Mouse (Mus musculus) embryonic facial prominence, embryonic 11.5 days (tissue): ENCODE measurements around the gene Gck. TPM values are rescaled to one million over a fixed set of nuclear protein-coding genes. Genes with fewer than 3 reads are reported as not detected.
"Not testable (repeated sequence)": the region's sequence is repeated elsewhere in the genome, so short reads cannot be mapped to it uniquely, and the experiment has no call there.

Experiments
- ATAC-seq: fragments of 200-750 bp; cut with Nextera tagmentation; replicated peaks from 2 replicates; pipeline ENCODE4 v1.8.0; 2017; ENCODE audit warnings: low read depth; ENCODE audit not compliant: insufficient number of reproducible peaks, low FRiP score, low TSS enrichment
- DNase-seq: peaks from one replicate; pipeline ENCODE4 v3.0.0-alpha.2; 2015; ENCODE audit warnings: low spot score
- H3K27ac ChIP-seq: fragments of 300-500 bp; sonication (generic); replicated peaks from 2 replicates; pipeline ENCODE4 v1.5.1; 2014; ENCODE audit warnings: mild to moderate bottlenecking, low read depth, low read length, control low read depth
- H3K27me3 ChIP-seq: fragments of 300-500 bp; sonication (generic); 2 replicates; pipeline ENCODE4 v1.6.1; 2014; ENCODE audit warnings: mild to moderate bottlenecking, low read length, moderate library complexity, mixed read lengths; ENCODE audit not compliant: control insufficient read depth, insufficient read depth
- H3K36me3 ChIP-seq: fragments of 300-500 bp; sonication (generic); replicated peaks from 2 replicates; pipeline ENCODE4 v1.6.1; 2014; ENCODE audit warnings: low read depth, mild to moderate bottlenecking, low read length, moderate library complexity, mixed read lengths; ENCODE audit not compliant: control insufficient read depth, insufficient read depth
- H3K4me1 ChIP-seq: fragments of 300-500 bp; sonication (generic); 2 replicates; pipeline ENCODE4 v1.6.1; 2014; ENCODE audit warnings: low read length, mixed read lengths; ENCODE audit not compliant: control insufficient read depth, insufficient read depth
- H3K4me2 ChIP-seq: fragments of 300-500 bp; sonication (generic); 2 replicates; pipeline ENCODE4 v1.6.1; 2014; ENCODE audit warnings: low read depth, mild to moderate bottlenecking, control low read depth, low read length, moderate library complexity
- H3K4me3 ChIP-seq: fragments of 300-500 bp; sonication (generic); 2 replicates; pipeline ENCODE4 v1.5.1; 2014; ENCODE audit warnings: low read depth, low read length, control low read depth
- H3K9ac ChIP-seq: fragments of 300-500 bp; sonication (generic); replicated peaks from 2 replicates; pipeline ENCODE4 v1.6.1; 2014; ENCODE audit warnings: mild to moderate bottlenecking, control low read depth, low read length
- H3K9me3 ChIP-seq: fragments of 300-500 bp; sonication (generic); replicated peaks from 2 replicates; pipeline ENCODE4 v1.6.1; 2016; ENCODE audit warnings: mild to moderate bottlenecking, low read length, inconsistent platforms, mixed read lengths; ENCODE audit not compliant: control insufficient read depth
- WGBS: fragments of 180-500 bp; shearing (Covaris S2); extraction: QIAGEN DNeasy Blood & Tissue Kit; methylation state at CpG from one replicate; pipeline ENCODE4 v1.1.7; 2014; 5-methylcytosine and 5-hydroxymethylcytosine counted together
- polyA plus RNA-seq: library from polyadenylated mRNA; unstranded; fragments of >200 nt; fragmentation: Nextera tagmentation; extraction: Ambion mirVana; gene quantifications from 2 replicates; pipeline ENCODE4 v1.2.1, GENCODE M21; 2014

Gck gene
- polyA plus RNA-seq, 1 experiment from 2014 or later, result 2.2 TPM

DNA sequence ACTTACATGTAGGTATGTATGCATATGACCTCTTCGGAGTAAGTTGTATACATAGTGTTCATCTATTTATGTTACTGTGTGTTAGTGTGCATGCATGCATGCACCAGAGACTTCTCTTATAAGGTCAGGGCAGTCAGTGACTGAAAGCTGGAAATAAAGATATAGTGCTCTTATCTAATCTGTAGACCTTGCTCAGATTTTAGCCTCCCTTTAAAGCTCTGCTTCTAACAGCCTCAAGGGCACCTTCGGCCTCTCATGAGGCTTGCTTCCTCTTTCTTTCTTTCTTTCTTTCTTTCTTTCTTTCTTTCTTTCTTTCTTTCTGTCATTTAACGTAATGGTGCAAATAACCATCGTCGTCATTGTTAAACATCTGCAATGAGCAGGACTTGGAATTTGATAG, 4.6 kb upstream of the Gck start:
- no peak for DNase-seq
- Histone ChIP-seq H3K4me2 (no peak overlapping the region), H3K36me3 (no peaks in the 10 kb centered on the region; the same call in 1 of the 2 replicates), H3K27ac (no peak overlapping the region), H3K4me3 (no peak overlapping the region), H3K27me3 (no peaks in the 10 kb centered on the region), H3K4me1 (no peaks in the 10 kb centered on the region), H3K9me3 (no peaks in the 10 kb centered on the region), H3K9ac (no peak overlapping the region)
- no peak for ATAC-seq
- 75% methylated on average over 5 of the region's 5 CpGs for WGBS

DNA sequence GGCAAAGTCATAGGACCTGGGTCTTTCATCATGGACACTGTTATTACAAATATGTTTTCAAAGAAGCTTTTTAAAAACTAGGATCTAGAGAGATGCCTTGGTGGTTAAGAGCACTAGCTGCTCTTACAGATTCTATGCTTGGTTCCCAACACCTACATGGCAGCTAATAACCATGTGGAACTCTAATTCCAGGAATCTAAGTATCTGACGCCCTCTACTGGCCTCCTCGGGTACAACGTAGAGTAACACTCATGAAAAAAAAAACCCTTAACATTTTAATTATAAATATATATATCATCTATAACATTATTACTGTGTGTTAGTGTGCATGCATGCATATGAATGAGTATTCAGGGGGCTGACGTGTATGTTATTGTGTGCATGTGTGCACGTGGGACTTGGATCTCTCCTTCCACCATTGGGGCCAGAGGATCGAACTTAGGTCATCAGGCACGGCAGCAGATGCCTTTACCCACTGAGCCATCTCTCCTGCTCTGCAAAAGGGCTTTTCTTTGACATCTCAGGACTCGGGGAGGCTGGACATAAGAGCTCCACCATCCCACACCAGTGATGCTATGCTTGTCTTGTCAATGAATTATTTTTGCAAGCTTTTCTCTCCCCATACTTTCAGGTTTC, 3.4 kb upstream of the Gck start:
- Histone ChIP-seq H3K4me2 (no peak overlapping the region), H3K36me3 (no peaks in the 10 kb centered on the region), H3K9me3 (no peaks in the 10 kb centered on the region), H3K4me3 (no peak overlapping the region), H3K27ac (no peak overlapping the region), H3K27me3 (no peaks in the 10 kb centered on the region), H3K9ac (no peak overlapping the region), H3K4me1 (peaks cover 7% of the 10 kb centered on the region)
- WGBS, result 29% methylated on average over 8 of the region's 8 CpGs
- ATAC-seq, result no peak
- DNase-seq, result peak; percentile 66

DNA sequence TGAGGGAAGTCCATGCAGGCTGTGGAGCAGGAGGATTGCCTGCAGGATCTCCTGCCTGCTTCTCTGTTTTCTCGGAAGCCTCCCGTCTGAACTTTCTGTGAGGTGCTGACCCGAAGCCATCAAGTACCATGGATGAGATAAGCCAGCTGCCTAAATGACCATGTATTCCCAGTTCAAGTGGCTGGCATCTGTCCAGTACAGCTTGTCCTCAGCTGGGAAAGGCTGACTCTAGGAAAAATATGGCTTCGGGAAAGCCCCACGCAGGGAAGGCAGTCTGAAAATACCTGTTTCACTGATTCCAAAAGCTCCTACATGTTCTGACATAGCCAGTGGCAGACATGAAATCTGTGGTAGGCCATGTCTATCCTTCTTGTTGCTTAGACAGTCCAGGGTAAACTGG, 2.6 kb upstream of the Gck start:
- H3K27ac ChIP-seq, result no peak overlapping the region
- WGBS, result 88% methylated on average over 5 of the region's 5 CpGs
- no peak overlapping the region for H3K4me3 ChIP-seq
- H3K36me3 ChIP-seq, result no peaks in the 10 kb centered on the region
- no peaks in the 10 kb centered on the region for H3K9me3 ChIP-seq
- H3K4me2 ChIP-seq, result no peak overlapping the region
- ATAC-seq (no peak), DNase-seq (no peak)
- no peak overlapping the region for H3K9ac ChIP-seq
- no peaks in the 10 kb centered on the region for H3K27me3 ChIP-seq
- H3K4me1 ChIP-seq, result peaks cover 9% of the 10 kb centered on the region

DNA sequence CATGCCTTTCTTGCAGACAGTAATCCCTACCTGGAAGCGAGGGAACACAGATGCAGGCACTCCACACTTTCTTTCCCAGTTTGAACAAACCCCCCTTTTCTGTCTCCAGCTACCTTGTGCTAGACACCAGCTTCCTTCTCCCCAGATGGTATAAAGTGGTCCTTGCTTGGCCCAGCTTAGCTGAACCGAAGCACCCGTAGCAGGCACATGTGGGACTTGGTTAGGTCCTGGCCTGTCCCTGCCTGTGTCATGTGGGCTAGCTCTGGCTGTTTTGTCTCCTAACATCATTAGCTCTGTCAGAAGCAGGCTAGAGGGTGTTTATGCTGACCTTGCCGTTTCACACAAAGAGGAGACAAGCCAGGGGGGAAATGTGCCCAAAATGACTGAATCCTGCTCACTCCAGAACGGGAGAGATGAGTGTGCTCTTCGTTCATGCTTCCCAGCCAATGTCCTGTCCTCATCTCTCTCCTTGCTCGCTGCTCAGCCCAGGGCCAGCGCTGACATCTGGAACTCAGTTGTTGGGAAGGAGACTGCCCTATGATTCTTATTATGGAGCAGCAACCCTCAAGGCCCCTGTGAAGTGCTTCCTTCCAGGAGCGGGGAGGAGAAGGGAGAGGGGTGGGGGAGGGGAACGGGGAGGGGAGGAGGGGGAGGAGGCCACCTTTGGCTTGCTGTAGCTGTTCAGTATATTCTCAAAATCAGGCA, 1.2 kb downstream of the Gck start:
- 34% methylated on average over 10 of the region's 10 CpGs for WGBS
- no peaks in the 10 kb centered on the region for H3K36me3 ChIP-seq
- peaks cover 9% of the 10 kb centered on the region for H3K4me1 ChIP-seq
- peak; percentile 64 for DNase-seq
- no peak overlapping the region for H3K4me2 ChIP-seq
- no peaks in the 10 kb centered on the region for H3K9me3 ChIP-seq
- no peak overlapping the region for H3K4me3 ChIP-seq
- peak overlapping the region; percentile 25 for H3K9ac ChIP-seq
- 0 out of 2 replicates have a peak, but pooled peaks have one; percentile 37 for ATAC-seq
- no peaks in the 10 kb centered on the region for H3K27me3 ChIP-seq
- H3K27ac ChIP-seq, result no peak overlapping the region; the same call in none of the 2 replicates

DNA sequence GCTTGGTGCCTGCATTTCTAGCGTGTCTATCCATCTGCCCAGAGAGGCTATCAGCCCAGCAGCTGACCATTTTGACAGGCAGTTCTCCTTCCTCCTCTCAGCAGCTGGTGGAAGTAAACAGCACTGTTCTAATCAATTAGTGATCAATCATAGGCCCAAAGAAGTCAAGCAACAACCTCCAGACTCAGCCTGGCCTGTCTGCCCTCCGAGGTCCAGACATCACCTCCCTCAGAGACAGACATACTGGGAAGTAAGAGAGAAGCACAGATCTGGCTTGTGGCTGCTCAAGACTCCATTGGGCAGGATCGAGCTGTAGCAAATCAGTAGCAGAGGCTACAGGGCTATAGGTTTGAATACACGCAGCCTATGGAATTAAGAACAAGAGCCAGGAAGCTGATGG, 2.1 kb downstream of the Gck start:
- Histone ChIP-seq H3K4me2 (no peak overlapping the region), H3K27me3 (no peaks in the 10 kb centered on the region), H3K9me3 (no peaks in the 10 kb centered on the region), H3K36me3 (no peaks in the 10 kb centered on the region), H3K4me1 (peaks cover 9% of the 10 kb centered on the region), H3K27ac (no peak overlapping the region; the same call in 1 of the 2 replicates), H3K4me3 (no peak overlapping the region), H3K9ac (no peak overlapping the region)
- DNase-seq (no peak), ATAC-seq (no peak)
- WGBS, result 50% methylated on average over 4 of the region's 4 CpGs

DNA sequence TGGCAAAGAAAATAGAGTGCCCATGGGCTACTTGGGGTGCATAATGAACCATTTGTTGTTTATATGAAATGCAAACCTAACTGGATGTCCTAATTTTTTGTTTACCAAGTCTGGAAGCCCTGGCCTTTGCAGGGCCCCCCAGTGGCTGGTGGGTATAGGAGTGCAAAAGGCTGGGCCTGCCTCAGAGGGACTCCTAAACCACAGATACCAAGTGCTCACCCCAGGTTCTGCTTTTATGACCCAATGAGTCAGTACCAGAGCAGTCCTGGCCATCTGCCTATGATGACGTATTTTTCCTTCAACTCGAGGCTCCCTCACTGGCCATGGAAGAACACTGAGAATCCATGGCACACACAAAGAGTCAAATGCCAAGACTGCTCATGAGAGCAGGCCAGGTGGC, 4.8 kb downstream of the Gck start:
- no peak overlapping the region for H3K4me2 ChIP-seq
- ATAC-seq (no peak), DNase-seq (no peak)
- WGBS, result 73% methylated on average over 2 of the region's 2 CpGs
- no peak overlapping the region for H3K9ac ChIP-seq
- H3K4me3 ChIP-seq, result no peak overlapping the region
- peaks cover 9% of the 10 kb centered on the region for H3K4me1 ChIP-seq
- no peak overlapping the region for H3K27ac ChIP-seq
- no peaks in the 10 kb centered on the region for H3K9me3 ChIP-seq
- no peaks in the 10 kb centered on the region for H3K27me3 ChIP-seq
- no peaks in the 10 kb centered on the region for H3K36me3 ChIP-seq

DNA sequence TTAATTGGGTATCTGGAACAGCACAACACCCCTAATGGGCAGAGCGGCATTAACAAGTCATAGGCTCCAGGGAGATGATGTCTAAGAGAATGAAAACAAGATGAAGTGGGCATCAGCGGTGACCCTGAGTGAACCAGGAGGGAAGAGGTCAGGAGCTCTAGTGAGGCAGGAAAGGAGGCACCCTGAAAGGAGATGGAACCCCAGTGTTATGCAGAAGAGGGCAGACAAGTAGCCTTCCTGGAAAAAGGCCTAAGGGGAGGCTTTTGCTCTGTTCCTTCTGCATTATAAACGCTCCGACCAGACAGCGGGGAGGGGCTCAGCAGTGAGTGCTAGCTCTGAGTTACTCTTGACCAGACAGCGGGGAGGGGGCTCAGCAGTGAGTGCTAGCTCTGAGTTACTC, 6.9 kb downstream of the Gck start:
- Histone ChIP-seq H3K4me2 (no peak overlapping the region), H3K4me3 (no peak overlapping the region), H3K36me3 (no peaks in the 10 kb centered on the region), H3K27ac (no peak overlapping the region), H3K9ac (no peak overlapping the region), H3K4me1 (no peaks in the 10 kb centered on the region), H3K27me3 (no peaks in the 10 kb centered on the region), H3K9me3 (no peaks in the 10 kb centered on the region)
- no peak for DNase-seq
- ATAC-seq, result no peak
- WGBS, result 71% methylated on average over 6 of the region's 6 CpGs

DNA sequence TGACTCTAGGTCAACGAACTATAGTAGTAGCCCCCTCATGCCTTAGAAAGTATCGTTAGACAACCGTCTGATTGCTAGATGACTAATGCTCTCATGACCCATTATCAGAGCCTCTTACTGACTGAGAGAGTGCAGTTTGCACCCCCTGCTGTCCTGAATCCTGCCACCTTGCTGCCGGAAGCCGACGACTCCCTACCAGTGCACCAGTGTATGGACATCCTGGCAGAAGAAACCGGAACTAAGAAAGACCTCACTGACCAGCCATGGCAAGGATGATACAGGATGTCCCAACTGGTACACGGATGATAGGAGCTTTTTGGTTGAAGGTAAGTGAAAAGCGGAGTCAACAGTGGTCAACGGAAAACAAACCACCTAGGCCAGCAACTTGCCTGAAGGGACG, 15.3 kb downstream of the Gck start:
- not testable (repeated sequence) for H3K4me3 ChIP-seq, H3K4me1 ChIP-seq, H3K9me3 ChIP-seq, ATAC-seq, H3K27me3 ChIP-seq, H3K9ac ChIP-seq, H3K4me2 ChIP-seq, H3K27ac ChIP-seq, DNase-seq, H3K36me3 ChIP-seq
- 92% methylated on average over 11 of the region's 11 CpGs for WGBS
